Comparison of ENCODE assay signal across 15 mouse cellular contexts in genomic region chr1:21048402-21048801, GRCm38 (mm10).
"Had no signal": no experiment of that assay in that cellular context is flagged by ENCODE, and none has a peak within 500 bp of the region (broad histone marks: within the 10 kb centered on the region; RNA-seq: fewer than 3 reads in every experiment).

No protein-coding gene starts in this region.

- H3K4me2 ChIP-seq: limb, embryonic 12.5 days; lung, embryonic 15.5 days; neural tube, embryonic 15.5 days had no signal

- H3K36me3 ChIP-seq: lung, embryonic 15.5 days; neural tube, embryonic 15.5 days had no signal

- DNase-seq: kidney, adult 9 months; kidney, postnatal 4 days; lung, postnatal 14 days; midbrain, embryonic 14.5 days; thymus, adult 18-20 months; thymus, postnatal 14 days had no signal

- ATAC-seq: intestine, postnatal 0 days had no signal

- H3K4me3 ChIP-seq: layer of hippocampus, adult 2 months; limb, embryonic 12.5 days; lung, embryonic 15.5 days; myocyte; neural tube, embryonic 15.5 days had no signal

- H3K9ac ChIP-seq: limb, embryonic 12.5 days; lung, embryonic 15.5 days; neural tube, embryonic 15.5 days had no signal

- H3K27ac ChIP-seq: kidney, postnatal 0 days; layer of hippocampus, adult 2 months; limb, embryonic 12.5 days; lung, embryonic 15.5 days; macrophage; neural tube, embryonic 15.5 days; stomach, postnatal 0 days had no signal

- H3K9me3 ChIP-seq: limb, embryonic 12.5 days; lung, embryonic 15.5 days; neural tube, embryonic 15.5 days had no signal

- H3K27me3 ChIP-seq: limb, embryonic 12.5 days; lung, embryonic 15.5 days; neural tube, embryonic 15.5 days had no signal
